Mouse (Mus musculus): ENCODE data around the gene Myl6.

DNA sequence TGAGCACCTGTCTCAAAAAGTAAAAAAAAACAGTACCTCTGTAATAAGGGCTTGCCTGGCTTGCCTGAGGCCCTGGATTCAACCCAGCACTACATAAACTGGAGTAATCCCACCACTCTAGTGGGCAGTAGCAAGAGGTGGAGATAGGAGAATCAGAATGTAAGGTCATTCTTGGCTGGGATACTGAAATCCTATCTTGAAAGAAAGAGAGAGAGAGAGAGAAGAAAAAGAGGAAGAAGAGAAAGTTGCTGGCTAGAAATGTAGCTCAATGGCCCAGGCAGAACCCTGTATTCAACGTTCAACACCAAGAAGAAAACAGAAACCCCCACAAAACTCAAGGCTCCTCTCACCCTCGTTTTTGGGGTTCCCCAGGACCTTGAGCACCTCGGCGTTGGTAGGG lies 2.0 kb upstream of the Myl6 start:
- TF ChIP-seq FLI1 (IDR thresholded peaks at IDR 0.05; ENCODE audit: low read length) (no peak), GATA1 (IDR thresholded peaks at IDR 0.05; ENCODE audit: borderline replicate concordance, low read length) (no peak)
